Mouse (Mus musculus): ENCODE data around the gene Pgghg. TPM values are rescaled to one million over a fixed set of nuclear protein-coding genes. Genes with fewer than 3 reads are reported as not detected.

Pgghg gene
- polyA plus RNA-seq, 1 experiment from 2014 or later = 15.8 TPM

- Histone ChIP-seq H3K27me3 (ENCODE audit: control insufficient read depth, insufficient read depth, low read length) (peaks cover 49% of the 10 kb centered on the region), H3K4me1 (replicated peaks; ENCODE audit: control insufficient read depth, insufficient read depth, low read length) (peaks cover 6% of the 10 kb centered on the region; the same call in 1 of the 2 replicates), H3K9me3 (ENCODE audit: control insufficient read depth, low read length) (no peaks in the 10 kb centered on the region), H3K36me3 (ENCODE audit: control insufficient read depth, insufficient read depth, low read length) (no peaks in the 10 kb centered on the region), H3K4me3 (ENCODE audit: low read depth, low read length) (no peak overlapping the region), H3K9ac (ENCODE audit: low read length) (no peak overlapping the region), H3K27ac (ENCODE audit: low read depth, low read length) (no peak overlapping the region), H3K4me2 (ENCODE audit: low read depth, low read length, severe bottlenecking) (no peak overlapping the region)
- DNase-seq (ENCODE audit: low spot score) (no peak), ATAC-seq (replicated peaks; ENCODE audit: low FRiP score) (no peak)
- 80% methylated on average over 4 of the region's 4 CpGs for WGBS
Observed at GRCm38 (mm10) chr7:140919911-140920310, 21.3 kb upstream of the Pgghg start.

- no peaks in the 10 kb centered on the region for H3K9me3 ChIP-seq (ENCODE audit: control insufficient read depth, low read length)
- WGBS = 75% methylated on average over 8 of the region's 8 CpGs
- H3K4me1 ChIP-seq (replicated peaks; ENCODE audit: control insufficient read depth, insufficient read depth, low read length) = peaks cover 6% of the 10 kb centered on the region; the same call in 1 of the 2 replicates
- H3K4me3 ChIP-seq (ENCODE audit: low read depth, low read length) = no peak within 1 kb of the TSS
- ATAC-seq (replicated peaks; ENCODE audit: low FRiP score) = no peak
- no peak within 1 kb of the TSS for H3K27ac ChIP-seq (ENCODE audit: low read depth, low read length)
- H3K4me2 ChIP-seq (ENCODE audit: low read depth, low read length, severe bottlenecking) = no peak within 1 kb of the TSS
- no peaks in the 10 kb centered on the region for H3K36me3 ChIP-seq (ENCODE audit: control insufficient read depth, insufficient read depth, low read length)
- no peak within 1 kb of the TSS for H3K9ac ChIP-seq (ENCODE audit: low read length)
- no peak for DNase-seq (ENCODE audit: low spot score)
- H3K27me3 ChIP-seq (ENCODE audit: control insufficient read depth, insufficient read depth, low read length) = peaks cover 52% of the 10 kb centered on the region
Observed at GRCm38 (mm10) chr7:140920418-140921029, 20.7 kb upstream of the Pgghg start, which contains the start of gene Nlrp6. TSS of gene Nlrp6 (plus strand) at chr7:140920902.

- no peak overlapping the region for H3K27ac ChIP-seq (ENCODE audit: low read depth, low read length)
- peaks cover 52% of the 10 kb centered on the region for H3K27me3 ChIP-seq (ENCODE audit: control insufficient read depth, insufficient read depth, low read length)
- H3K9ac ChIP-seq (ENCODE audit: low read length) = no peak overlapping the region
- peaks cover 6% of the 10 kb centered on the region; the same call in 1 of the 2 replicates for H3K4me1 ChIP-seq (replicated peaks; ENCODE audit: control insufficient read depth, insufficient read depth, low read length)
- H3K36me3 ChIP-seq (ENCODE audit: control insufficient read depth, insufficient read depth, low read length) = no peaks in the 10 kb centered on the region
- WGBS = 29% methylated on average over 22 of the region's 22 CpGs
- no peaks in the 10 kb centered on the region for H3K9me3 ChIP-seq (ENCODE audit: control insufficient read depth, low read length)
- H3K4me3 ChIP-seq (ENCODE audit: low read depth, low read length) = no peak overlapping the region
- ATAC-seq (replicated peaks; ENCODE audit: low FRiP score) (no peak), DNase-seq (ENCODE audit: low spot score) (no peak)
- no peak overlapping the region for H3K4me2 ChIP-seq (ENCODE audit: low read depth, low read length, severe bottlenecking)
Observed at GRCm38 (mm10) chr7:140921225-140921975, 19.8 kb upstream of the Pgghg start.

- no peak overlapping the region for H3K27ac ChIP-seq (ENCODE audit: low read depth, low read length)
- ATAC-seq (replicated peaks; ENCODE audit: low FRiP score) = peak; percentile 30; the same call in 1 of the 2 replicates
- WGBS = under 1% methylated on average over 49 of the region's 49 CpGs
- no peaks in the 10 kb centered on the region for H3K36me3 ChIP-seq (ENCODE audit: control insufficient read depth, insufficient read depth, low read length)
- no peaks in the 10 kb centered on the region for H3K9me3 ChIP-seq (ENCODE audit: control insufficient read depth, low read length)
- H3K4me3 ChIP-seq (ENCODE audit: low read depth, low read length) = peak overlapping the region; percentile 30
- peaks cover 52% of the 10 kb centered on the region for H3K27me3 ChIP-seq (ENCODE audit: control insufficient read depth, insufficient read depth, low read length)
- peak overlapping the region; percentile 41; the same call in 1 of the 2 replicates for H3K9ac ChIP-seq (ENCODE audit: low read length)
- peak; percentile 70 for DNase-seq (ENCODE audit: low spot score)
- peaks cover 6% of the 10 kb centered on the region; the same call in 1 of the 2 replicates for H3K4me1 ChIP-seq (replicated peaks; ENCODE audit: control insufficient read depth, insufficient read depth, low read length)
- H3K4me2 ChIP-seq (ENCODE audit: low read depth, low read length, severe bottlenecking) = peak overlapping the region; percentile 81
Observed at GRCm38 (mm10) chr7:140922398-140923069, 18.7 kb upstream of the Pgghg start.

- H3K9me3 ChIP-seq (ENCODE audit: control insufficient read depth, low read length) = no peaks in the 10 kb centered on the region
- H3K4me3 ChIP-seq (ENCODE audit: low read depth, low read length) = peak overlapping the region; percentile 30
- H3K27me3 ChIP-seq (ENCODE audit: control insufficient read depth, insufficient read depth, low read length) = peaks cover 52% of the 10 kb centered on the region
- ATAC-seq (replicated peaks; ENCODE audit: low FRiP score) (no peak; the same call in 1 of the 2 replicates), DNase-seq (ENCODE audit: low spot score) (no peak)
- peak overlapping the region; percentile 81 for H3K4me2 ChIP-seq (ENCODE audit: low read depth, low read length, severe bottlenecking)
- H3K9ac ChIP-seq (ENCODE audit: low read length) = peak overlapping the region; percentile 41
- peaks cover 6% of the 10 kb centered on the region; the same call in 1 of the 2 replicates for H3K4me1 ChIP-seq (replicated peaks; ENCODE audit: control insufficient read depth, insufficient read depth, low read length)
- no peak overlapping the region for H3K27ac ChIP-seq (ENCODE audit: low read depth, low read length)
- H3K36me3 ChIP-seq (ENCODE audit: control insufficient read depth, insufficient read depth, low read length) = no peaks in the 10 kb centered on the region
- 22% methylated on average over 30 of the region's 30 CpGs for WGBS
Observed at GRCm38 (mm10) chr7:140923070-140923775, 18.0 kb upstream of the Pgghg start.

GRCm38 (mm10) chr7:140927181-140927580 is 14.0 kb upstream of the Pgghg start:
- Histone ChIP-seq H3K9me3 (ENCODE audit: control insufficient read depth, low read length) (no peaks in the 10 kb centered on the region), H3K27me3 (ENCODE audit: control insufficient read depth, insufficient read depth, low read length) (peaks cover 26% of the 10 kb centered on the region), H3K9ac (ENCODE audit: low read length) (no peak overlapping the region), H3K4me1 (replicated peaks; ENCODE audit: control insufficient read depth, insufficient read depth, low read length) (peaks cover 4% of the 10 kb centered on the region; the same call in 1 of the 2 replicates), H3K4me3 (ENCODE audit: low read depth, low read length) (no peak overlapping the region), H3K36me3 (ENCODE audit: control insufficient read depth, insufficient read depth, low read length) (no peaks in the 10 kb centered on the region), H3K4me2 (ENCODE audit: low read depth, low read length, severe bottlenecking) (no peak overlapping the region), H3K27ac (ENCODE audit: low read depth, low read length) (no peak overlapping the region)
- ATAC-seq (replicated peaks; ENCODE audit: low FRiP score) = no peak
- no peak for DNase-seq (ENCODE audit: low spot score)
- WGBS = 92% methylated on average over 6 of the region's 6 CpGs

GRCm38 (mm10) chr7:140938436-140938835 is 2.8 kb upstream of the Pgghg start:
- H3K4me1 ChIP-seq (replicated peaks; ENCODE audit: control insufficient read depth, insufficient read depth, low read length) = peaks cover 2% of the 10 kb centered on the region; the same call in 1 of the 2 replicates
- ATAC-seq (replicated peaks; ENCODE audit: low FRiP score) (no peak), DNase-seq (ENCODE audit: low spot score) (no peak)
- H3K9me3 ChIP-seq (ENCODE audit: control insufficient read depth, low read length) = no peaks in the 10 kb centered on the region
- H3K27me3 ChIP-seq (ENCODE audit: control insufficient read depth, insufficient read depth, low read length) = no peaks in the 10 kb centered on the region
- H3K9ac ChIP-seq (ENCODE audit: low read length) = no peak overlapping the region
- no peak overlapping the region for H3K4me2 ChIP-seq (ENCODE audit: low read depth, low read length, severe bottlenecking)
- WGBS = 42% methylated on average over 3 of the region's 3 CpGs
- no peak overlapping the region for H3K27ac ChIP-seq (ENCODE audit: low read depth, low read length)
- H3K4me3 ChIP-seq (ENCODE audit: low read depth, low read length) = no peak overlapping the region
- H3K36me3 ChIP-seq (ENCODE audit: control insufficient read depth, insufficient read depth, low read length) = no peaks in the 10 kb centered on the region

GRCm38 (mm10) chr7:140938896-140939295 is 2.3 kb upstream of the Pgghg start:
- DNase-seq (ENCODE audit: low spot score) (no peak), ATAC-seq (replicated peaks; ENCODE audit: low FRiP score) (no peak)
- 21% methylated on average over 2 of the region's 2 CpGs for WGBS
- Histone ChIP-seq H3K4me2 (ENCODE audit: low read depth, low read length, severe bottlenecking) (no peak overlapping the region), H3K36me3 (ENCODE audit: control insufficient read depth, insufficient read depth, low read length) (no peaks in the 10 kb centered on the region), H3K4me1 (replicated peaks; ENCODE audit: control insufficient read depth, insufficient read depth, low read length) (peaks cover 2% of the 10 kb centered on the region; the same call in 1 of the 2 replicates), H3K4me3 (ENCODE audit: low read depth, low read length) (no peak overlapping the region), H3K27ac (ENCODE audit: low read depth, low read length) (no peak overlapping the region), H3K9me3 (ENCODE audit: control insufficient read depth, low read length) (no peaks in the 10 kb centered on the region), H3K27me3 (ENCODE audit: control insufficient read depth, insufficient read depth, low read length) (no peaks in the 10 kb centered on the region), H3K9ac (ENCODE audit: low read length) (no peak overlapping the region)

Measured in forebrain, embryonic 11.5 days (tissue).